Mouse (Mus musculus) cerebellum, postnatal 4 days (tissue): ENCODE results near the gene Parvg.

ENCODE experiments used
- DNase-seq, 2 experiments: peaks; one replicate each; pipeline ENCODE4 v3.0.0; 2022; ENCODE audit warnings: low spot score in 2 of 2, mixed read lengths in 1 of 2

Parvg gene

DNA sequence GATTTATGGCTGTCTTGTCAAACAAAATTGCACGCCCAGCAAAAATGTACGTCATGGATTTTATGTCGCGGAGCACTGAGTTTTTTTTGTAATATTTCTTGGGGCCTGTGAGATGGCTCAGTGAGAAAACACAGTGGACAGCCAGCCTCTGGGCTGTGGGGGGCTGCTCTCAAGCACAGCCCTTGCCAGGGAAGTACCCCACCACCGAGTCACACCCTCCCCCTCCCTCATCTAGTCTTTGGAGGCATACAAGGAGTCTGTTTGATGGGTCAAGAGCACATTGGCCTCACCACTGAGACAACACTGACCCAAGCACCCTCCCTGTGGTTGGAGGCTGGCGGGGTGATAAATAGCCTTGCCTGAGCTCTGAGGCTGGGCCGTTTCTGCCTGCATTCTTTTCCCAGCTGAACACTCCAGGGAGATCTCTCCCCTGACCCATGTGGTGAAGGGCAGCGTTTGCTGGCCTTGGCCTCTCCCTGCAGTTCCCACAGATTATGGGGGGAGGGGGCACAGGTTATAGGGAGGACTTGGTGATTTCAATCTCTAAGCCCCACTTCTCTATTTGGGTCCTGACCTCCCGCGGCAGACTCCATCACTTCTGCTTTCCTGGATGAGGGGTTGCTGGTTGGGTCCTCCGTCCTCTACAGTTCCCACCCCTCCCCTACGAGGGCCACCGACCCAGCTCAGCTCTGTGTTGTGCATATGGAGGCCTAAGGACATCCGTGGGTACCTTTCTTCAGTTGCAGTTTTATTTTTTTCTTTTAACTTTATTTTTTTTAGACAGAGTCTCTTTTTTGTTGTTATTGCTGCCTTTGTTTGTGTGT is 26.3 kb downstream of the Parvg start:
- no peak for DNase-seq

DNA sequence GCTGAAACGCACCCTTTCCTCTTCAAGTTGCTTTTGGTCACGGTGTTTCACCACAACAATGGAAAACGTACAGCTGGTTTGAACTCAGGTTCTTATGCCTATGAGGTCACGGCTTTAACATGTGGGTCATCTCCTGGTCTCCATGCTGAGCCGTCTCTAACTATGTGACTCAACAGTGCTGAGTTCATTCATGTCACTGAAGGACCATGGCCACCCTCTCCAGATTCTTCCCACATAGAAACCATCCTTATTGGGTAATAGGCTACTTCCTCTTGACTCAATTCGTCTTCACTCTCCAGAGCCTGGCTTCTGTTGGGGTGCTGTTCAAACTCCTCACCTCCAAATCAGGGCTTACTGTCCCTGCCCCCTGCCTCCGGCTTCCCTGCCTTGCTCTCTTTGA is 27.5 kb downstream of the Parvg start:
- DNase-seq, result no peak

DNA sequence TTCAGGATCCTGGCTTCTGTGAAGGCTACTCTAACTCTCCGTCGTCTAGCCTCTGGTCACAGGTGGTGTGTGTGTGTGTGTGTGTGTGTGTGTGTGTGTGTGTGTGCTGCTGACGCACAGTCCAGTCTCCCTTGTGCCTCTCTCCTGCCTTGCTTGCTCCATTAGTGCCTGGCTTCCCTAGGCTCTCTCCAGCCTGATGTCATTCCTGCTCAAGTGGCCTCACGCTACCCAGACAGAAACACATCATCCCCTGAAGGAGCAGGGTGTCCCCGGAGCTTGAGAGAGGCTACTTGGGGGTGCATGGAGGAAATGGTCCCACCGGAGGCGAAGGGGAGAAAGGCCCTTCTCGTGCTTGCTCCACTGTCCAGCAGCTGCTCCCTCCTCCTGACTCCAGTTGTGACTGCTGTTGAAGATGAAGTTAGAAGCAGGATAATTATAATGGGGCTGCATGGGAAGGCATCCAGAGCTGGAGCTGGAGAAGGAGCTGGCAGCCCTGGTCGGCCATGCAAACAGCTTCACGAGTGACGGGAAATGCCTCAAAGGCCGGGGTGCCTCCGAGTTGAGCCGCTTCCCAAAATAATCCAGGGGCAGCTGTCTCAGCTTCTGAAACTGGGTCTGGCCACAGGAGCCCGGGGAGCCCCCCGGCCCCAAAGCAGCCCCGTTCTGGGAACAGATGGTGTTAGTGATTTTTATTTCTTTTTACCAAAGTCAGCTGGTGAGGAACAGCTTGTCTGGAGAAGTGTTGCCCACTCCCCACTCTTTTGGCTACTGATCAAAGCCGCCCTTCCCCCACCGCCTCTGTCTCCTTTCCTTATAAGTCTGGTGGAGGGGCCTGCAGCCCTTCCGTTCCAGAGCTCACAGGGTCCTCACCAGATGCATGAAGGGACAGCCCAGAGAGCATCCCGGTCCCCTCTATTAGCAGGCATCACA is 28.4 kb downstream of the Parvg start:
- DNase-seq, result peak in 1 of 2 experiments; percentile 79

DNA sequence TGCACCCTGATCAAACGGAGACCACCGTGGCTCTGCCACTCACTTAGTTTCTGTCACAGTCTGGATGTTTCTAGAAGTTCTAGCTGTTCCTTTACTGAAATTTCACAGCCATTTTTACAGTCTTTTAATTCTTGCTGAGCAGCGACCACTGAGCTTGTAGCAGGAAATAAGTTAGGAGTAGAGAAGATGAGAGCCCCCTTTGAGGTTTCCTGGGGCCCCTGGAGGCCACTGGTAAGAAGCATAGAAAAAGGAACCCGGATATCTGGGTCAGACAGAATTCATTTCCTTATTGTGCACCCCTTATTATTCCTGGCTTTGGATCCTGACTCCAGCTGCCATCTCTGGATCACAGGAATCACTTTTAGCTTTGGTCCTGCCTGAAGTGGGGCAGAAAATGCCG is 31.3 kb downstream of the Parvg start:
- DNase-seq, result no peak

DNA sequence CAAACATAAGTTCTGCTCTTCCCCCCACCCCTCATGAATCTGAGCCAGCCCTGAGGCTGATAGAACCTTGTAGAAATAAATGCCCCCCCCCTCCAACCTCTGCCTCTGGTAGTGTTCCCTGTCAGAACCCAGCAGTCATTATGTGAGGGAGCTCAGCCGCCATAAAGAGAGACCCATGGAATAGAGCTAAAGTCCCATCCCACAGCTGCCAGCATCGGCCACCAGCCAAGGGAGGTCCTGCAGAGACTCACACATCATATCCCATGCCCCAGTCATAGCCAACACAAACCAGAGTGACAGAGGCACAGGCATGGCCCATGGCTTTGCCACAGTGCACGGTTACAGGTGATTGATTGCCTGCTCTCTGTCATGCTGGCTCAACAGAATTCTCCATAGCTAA is 40.9 kb downstream of the Parvg start:
- DNase-seq, result no peak

DNA sequence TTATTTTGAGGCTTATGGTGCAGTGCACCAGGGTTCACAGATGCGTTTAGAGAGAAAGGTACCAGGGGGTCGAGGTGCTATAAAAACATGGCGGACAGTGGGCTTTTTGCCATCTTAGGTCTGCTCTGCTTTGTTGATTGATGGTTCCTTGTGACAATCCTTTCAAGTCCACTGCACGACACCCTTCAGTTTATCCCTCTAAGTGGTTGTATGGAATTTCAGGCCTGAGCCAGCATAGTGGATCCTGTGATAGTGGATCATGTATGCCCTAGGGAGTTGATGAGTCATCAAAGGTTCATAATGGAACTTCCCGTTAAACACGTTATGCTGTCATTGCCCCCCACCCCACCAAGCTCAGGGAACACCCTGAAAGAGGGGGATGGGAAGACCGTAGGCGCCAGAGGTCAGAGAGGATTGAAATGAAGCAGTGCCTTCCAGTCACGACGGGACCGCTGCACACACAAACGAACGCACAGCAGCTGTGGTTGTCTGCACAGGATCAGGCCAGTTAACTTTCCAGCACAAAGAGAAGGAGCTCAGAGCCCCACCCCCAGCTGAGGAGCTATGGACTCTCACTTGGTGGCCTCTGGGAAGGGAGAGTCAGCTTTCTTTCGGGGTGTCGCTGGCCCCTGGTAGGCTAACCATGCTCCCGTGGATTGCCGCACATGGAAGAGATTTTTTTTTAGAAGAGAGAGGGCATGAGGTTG is 42.0 kb downstream of the Parvg start:
- DNase-seq, result no peak

DNA sequence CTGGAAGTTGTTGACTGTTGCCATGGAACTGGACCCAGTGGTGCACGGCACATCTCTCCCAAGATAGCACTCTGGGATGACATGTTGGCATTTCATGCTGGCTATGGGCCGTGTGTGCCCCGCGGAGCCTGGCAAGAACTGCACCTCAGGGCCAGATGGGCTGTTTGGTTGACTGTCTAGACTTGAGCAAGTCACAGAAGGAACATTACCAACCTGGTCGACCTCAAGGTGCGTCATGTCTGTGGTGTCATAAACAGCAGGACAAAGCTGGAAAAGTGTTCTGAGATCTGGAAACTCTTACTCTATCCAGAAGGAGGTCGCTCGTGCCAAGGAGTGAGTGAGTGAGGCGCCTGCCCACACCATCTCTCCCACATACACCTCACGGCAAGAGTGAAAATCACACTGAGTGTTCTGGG is 42.8 kb downstream of the Parvg start:
- peak in 1 of 2 experiments; percentile 65 for DNase-seq

DNA sequence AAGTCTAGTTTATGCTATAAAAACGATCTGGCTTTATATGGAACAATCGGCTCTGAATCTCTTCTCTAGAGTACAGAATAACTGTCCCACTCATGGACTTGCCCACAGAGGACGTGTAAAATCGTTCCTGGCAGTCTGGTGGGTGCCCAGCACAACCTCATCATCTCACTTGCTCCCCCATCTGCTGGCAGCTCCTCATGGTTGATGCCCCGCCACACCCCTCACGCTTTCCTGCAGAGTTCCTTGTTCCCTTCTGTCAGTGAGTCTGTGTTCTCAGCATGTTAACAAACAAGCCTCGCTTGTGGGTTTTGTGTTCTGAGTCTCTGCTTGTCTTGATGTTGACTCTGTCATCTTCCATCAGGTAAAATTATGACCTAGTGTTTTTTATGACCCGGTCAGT is 43.6 kb downstream of the Parvg start:
- DNase-seq, result no peak

DNA sequence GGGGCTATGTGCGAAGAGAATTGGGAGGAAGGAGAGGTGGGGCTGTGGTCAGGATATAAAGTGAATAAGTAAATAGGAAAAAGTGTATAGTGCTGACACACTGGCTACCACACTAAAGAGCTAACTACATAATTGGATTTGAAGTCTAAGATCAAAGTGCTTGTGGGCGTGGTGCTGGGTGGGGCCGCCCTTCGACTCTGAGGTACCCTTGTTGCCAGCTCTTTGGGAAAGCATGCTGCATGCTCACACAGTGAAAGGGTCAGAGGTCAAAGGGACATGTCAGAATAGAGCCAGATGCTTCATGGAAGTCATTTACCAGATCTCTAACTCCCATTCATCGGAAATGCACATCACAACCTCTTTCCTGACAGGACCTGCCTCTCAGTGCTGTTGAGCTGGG is 49.0 kb downstream of the Parvg start:
- no peak for DNase-seq

DNA sequence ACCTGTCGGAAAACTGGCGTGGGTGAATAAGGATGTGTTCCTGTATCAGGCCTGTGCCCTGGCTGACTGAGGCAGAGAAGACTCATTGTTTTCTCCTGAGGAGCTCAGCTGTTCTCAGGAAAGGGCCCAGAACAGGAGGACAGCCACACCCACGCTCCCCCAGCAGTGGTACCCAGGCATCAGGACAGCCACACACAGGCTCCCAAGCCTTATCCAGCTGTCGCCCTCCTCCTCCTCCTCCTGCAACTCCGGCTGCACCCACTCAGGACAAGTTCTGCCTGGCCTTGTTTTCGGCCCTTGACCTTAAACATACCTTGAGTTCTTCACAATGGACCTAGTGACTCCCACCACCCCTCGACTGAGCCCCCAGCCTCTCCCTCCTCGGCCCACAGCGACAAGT is 54.9 kb downstream of the Parvg start:
- no peak for DNase-seq

DNA sequence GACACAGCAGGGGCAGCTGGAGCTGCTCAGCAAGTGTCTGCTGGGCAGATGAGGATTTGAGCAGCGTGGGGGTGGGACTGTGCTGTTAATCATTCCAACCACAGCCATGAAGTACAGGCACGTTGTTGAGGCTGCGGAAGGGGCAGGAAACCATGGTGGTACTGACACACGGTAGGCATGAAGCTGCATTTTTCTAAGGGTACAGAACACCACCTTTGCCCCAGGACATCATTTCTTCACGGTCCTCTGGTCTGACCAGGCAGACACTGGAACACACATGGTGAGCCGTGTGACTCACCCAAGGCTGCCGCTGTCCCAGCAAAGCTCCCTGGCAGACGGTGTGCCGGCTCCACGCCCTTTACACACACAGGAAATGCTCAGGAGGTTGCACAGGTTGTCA is 56.4 kb downstream of the Parvg start:
- DNase-seq, result no peak

DNA sequence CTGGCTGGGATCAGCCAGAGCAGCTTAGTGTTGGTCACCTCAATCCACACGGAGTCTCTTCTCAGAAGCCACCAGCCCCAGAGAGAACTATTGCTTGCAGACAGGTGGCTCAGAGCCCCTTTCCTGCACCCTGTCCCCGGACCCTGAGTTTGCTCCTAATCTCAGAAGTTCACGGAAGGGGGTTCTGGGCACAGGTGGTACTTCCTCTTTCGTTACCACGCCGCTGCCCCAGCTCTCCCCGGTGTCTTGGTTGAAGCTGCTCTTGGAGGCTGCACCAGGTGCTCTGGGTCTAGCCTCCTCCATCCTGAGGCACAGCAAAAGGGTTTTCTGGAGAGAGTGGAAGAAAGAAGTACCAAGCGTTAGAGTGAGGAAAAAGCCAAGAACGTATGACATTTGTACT is 60.2 kb downstream of the Parvg start:
- no peak for DNase-seq

DNA sequence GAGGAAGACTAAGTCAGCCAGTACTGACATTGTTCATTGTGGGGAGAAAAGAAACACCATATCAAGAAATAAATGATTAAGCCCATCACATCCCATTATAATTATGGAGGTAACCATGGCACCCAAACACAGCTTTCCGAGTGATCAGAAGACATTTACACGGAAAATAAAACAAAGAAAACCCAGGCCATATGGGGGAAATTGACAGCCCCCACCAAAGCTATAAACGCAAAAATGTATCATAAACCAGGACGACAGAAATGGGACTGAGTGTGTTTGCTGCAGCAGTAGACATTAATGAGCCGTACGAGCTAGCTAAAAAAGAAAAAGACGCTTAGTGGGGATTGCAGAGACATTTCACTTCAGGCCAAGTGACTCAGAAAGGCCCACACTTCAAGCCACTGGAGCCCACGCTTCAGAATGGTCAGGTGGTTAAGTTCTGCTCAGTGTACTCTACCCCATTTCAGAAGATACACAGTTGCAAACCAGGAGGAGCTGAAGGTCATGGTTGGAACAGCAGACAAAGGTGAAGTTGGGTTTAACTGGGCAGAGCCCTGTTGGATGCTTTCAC is 62.3 kb downstream of the Parvg start:
- DNase-seq, result no peak

DNA sequence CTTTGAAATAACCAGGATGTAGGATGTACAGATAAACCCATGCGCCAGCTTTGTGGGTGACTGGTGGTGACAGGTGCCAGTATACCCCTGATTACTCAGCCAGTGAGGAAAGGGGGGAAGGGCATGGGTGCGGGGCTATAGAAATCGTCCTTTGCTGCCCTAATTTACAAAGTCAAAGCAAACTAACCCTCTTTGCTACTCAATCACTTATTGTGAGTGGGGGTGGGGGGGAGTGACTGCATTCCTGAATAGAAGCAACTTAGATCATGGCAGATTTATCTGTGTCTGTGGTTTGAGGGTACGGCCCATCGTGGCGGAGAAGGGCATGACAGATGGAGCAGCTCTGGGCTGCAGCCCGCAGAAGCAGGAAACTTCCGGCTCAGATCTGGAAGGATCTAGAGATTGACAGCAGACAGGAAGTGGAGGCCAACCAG is 64.9 kb downstream of the Parvg start:
- DNase-seq, result no peak

DNA sequence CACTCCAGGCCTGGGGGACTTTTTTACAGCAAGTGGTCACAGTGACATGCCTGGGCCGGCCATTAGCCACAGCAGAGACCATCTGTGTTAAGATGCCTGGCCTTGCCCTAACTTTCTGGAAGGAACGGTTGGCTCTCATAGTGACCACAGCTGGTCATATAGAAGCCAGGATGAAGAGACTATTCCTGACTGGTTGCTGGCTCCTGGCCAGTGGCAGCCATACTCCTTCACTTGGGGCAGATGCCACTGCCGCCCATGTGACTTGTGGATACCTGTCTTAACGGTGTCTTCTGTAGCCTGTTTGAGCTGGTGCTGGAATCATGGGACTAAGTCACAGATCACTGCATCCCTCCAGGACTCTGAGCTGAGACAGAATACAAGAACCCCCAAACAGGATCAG is 68.3 kb downstream of the Parvg start:
- no peak for DNase-seq
